Mouse (Mus musculus): Measurements from ENCODE around the gene Pomc. TPM values are rescaled to one million over a fixed set of nuclear protein-coding genes. Genes with fewer than 3 reads are reported as not detected.

Pomc gene
- polyA plus RNA-seq, 1 experiment from 2014 or later = 2.7 TPM

- Histone ChIP-seq H3K27me3 (ENCODE audit: insufficient read depth, low read length) (no peaks in the 10 kb centered on the region), H3K4me1 (ENCODE audit: insufficient read depth, low read length) (peaks cover 4% of the 10 kb centered on the region; the same call in 1 of the 2 replicates), H3K4me2 (replicated peaks; ENCODE audit: low read depth, low read length) (no peak overlapping the region), H3K9me3 (ENCODE audit: low read length) (no peaks in the 10 kb centered on the region), H3K9ac (replicated peaks; ENCODE audit: low read length) (no peak overlapping the region), H3K36me3 (ENCODE audit: insufficient read depth, low read length) (no peaks in the 10 kb centered on the region), H3K27ac (ENCODE audit: low read length) (no peak overlapping the region), H3K4me3 (ENCODE audit: low read length) (no peak overlapping the region)
- 36% methylated on average over 2 of the region's 2 CpGs for WGBS
- no peak for ATAC-seq (ENCODE audit: low FRiP score, low TSS enrichment)
These were observed 35.2 kb downstream of the Pomc start for GRCm38 (mm10) chr12:3989943-3990342.

GRCm38 (mm10) chr12:3991047-3991446, 36.3 kb downstream of the Pomc start:
- Histone ChIP-seq H3K27me3 (ENCODE audit: insufficient read depth, low read length) (no peaks in the 10 kb centered on the region), H3K36me3 (ENCODE audit: insufficient read depth, low read length) (no peaks in the 10 kb centered on the region)
- WGBS = 76% methylated on average over 3 of the region's 3 CpGs

GRCm38 (mm10) chr12:3996749-3997148, 42.0 kb downstream of the Pomc start:
- H3K27ac ChIP-seq (ENCODE audit: low read length) = no peak overlapping the region
- H3K4me3 ChIP-seq (ENCODE audit: low read length) = no peak overlapping the region
- no peaks in the 10 kb centered on the region for H3K27me3 ChIP-seq (ENCODE audit: insufficient read depth, low read length)
- no peaks in the 10 kb centered on the region for H3K36me3 ChIP-seq (ENCODE audit: insufficient read depth, low read length)
- WGBS = 81% methylated on average over 9 of the region's 9 CpGs
- no peak overlapping the region for H3K4me2 ChIP-seq (replicated peaks; ENCODE audit: low read depth, low read length)
- H3K9me3 ChIP-seq (ENCODE audit: low read length) = no peaks in the 10 kb centered on the region
- ATAC-seq (ENCODE audit: low FRiP score, low TSS enrichment) = no peak
- no peak overlapping the region for H3K9ac ChIP-seq (replicated peaks; ENCODE audit: low read length)
- no peaks in the 10 kb centered on the region for H3K4me1 ChIP-seq (ENCODE audit: insufficient read depth, low read length)

More at GRCm38 (mm10) chr12:3991047-3991446, 36.3 kb downstream of the Pomc start:
- no peak overlapping the region for H3K4me2 ChIP-seq (replicated peaks; ENCODE audit: low read depth, low read length)
- no peak overlapping the region for H3K4me3 ChIP-seq (ENCODE audit: low read length)
- no peaks in the 10 kb centered on the region for H3K9me3 ChIP-seq (ENCODE audit: low read length)
- no peak overlapping the region for H3K9ac ChIP-seq (replicated peaks; ENCODE audit: low read length)
- H3K4me1 ChIP-seq (ENCODE audit: insufficient read depth, low read length) = peaks cover 4% of the 10 kb centered on the region; the same call in 1 of the 2 replicates
- no peak overlapping the region for H3K27ac ChIP-seq (ENCODE audit: low read length)
- ATAC-seq (ENCODE audit: low FRiP score, low TSS enrichment) = no peak

- no peaks in the 10 kb centered on the region for H3K27me3 ChIP-seq (ENCODE audit: insufficient read depth, low read length)
- H3K4me3 ChIP-seq (ENCODE audit: low read length) = no peak overlapping the region
- no peak overlapping the region for H3K27ac ChIP-seq (ENCODE audit: low read length)
- H3K9ac ChIP-seq (replicated peaks; ENCODE audit: low read length) = no peak overlapping the region
- no peaks in the 10 kb centered on the region for H3K9me3 ChIP-seq (ENCODE audit: low read length)
- H3K36me3 ChIP-seq (ENCODE audit: insufficient read depth, low read length) = no peaks in the 10 kb centered on the region
- ATAC-seq (ENCODE audit: low FRiP score, low TSS enrichment) = no peak
- H3K4me1 ChIP-seq (ENCODE audit: insufficient read depth, low read length) = 0 out of 2 replicates have a peak, but pooled peaks cover 3% of the 10 kb centered on the region
- 94% methylated on average over 5 of the region's 5 CpGs for WGBS
- H3K4me2 ChIP-seq (replicated peaks; ENCODE audit: low read depth, low read length) = no peak overlapping the region
These were observed 45.7 kb downstream of the Pomc start for GRCm38 (mm10) chr12:4000406-4000805.

DNA sequence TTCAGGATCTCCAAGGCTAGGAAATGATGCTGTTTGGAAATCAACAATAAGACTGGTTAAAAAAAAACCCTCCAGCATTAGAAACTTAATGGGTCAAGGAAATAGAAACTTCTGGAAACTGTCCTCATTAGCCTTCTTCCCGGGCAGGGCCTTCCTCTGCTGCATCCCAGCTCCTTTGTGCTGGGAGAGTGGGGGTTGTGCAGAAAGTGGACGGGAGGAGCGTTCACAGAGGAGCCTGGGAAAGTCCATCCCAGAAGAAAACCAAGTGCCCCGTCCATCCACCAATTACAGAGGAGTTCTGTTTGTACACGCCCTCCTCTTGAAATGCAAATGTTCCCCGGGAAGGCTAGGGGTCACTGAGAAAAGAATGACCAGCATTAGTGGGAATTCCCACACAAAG, 49.9 kb downstream of the Pomc start:
- no peak overlapping the region for H3K9ac ChIP-seq (replicated peaks; ENCODE audit: low read length)
- peaks cover 13% of the 10 kb centered on the region for H3K4me1 ChIP-seq (ENCODE audit: insufficient read depth, low read length)
- H3K27ac ChIP-seq (ENCODE audit: low read length) = no peak overlapping the region
- no peak overlapping the region for H3K4me3 ChIP-seq (ENCODE audit: low read length)
- H3K36me3 ChIP-seq (ENCODE audit: insufficient read depth, low read length) = no peaks in the 10 kb centered on the region
- no peak overlapping the region for H3K4me2 ChIP-seq (replicated peaks; ENCODE audit: low read depth, low read length)
- no peaks in the 10 kb centered on the region for H3K27me3 ChIP-seq (ENCODE audit: insufficient read depth, low read length)
- 21% methylated on average over 6 of the region's 6 CpGs for WGBS
- H3K9me3 ChIP-seq (ENCODE audit: low read length) = no peaks in the 10 kb centered on the region
- no peak for ATAC-seq (ENCODE audit: low FRiP score, low TSS enrichment)

- Histone ChIP-seq H3K27me3 (ENCODE audit: insufficient read depth, low read length) (no peaks in the 10 kb centered on the region), H3K4me3 (ENCODE audit: low read length) (no peak overlapping the region), H3K9ac (replicated peaks; ENCODE audit: low read length) (no peak overlapping the region), H3K36me3 (ENCODE audit: insufficient read depth, low read length) (no peaks in the 10 kb centered on the region), H3K4me2 (replicated peaks; ENCODE audit: low read depth, low read length) (no peak overlapping the region), H3K4me1 (ENCODE audit: insufficient read depth, low read length) (peaks cover 13% of the 10 kb centered on the region), H3K9me3 (ENCODE audit: low read length) (no peaks in the 10 kb centered on the region), H3K27ac (ENCODE audit: low read length) (no peak overlapping the region)
- 79% methylated on average over 7 of the region's 7 CpGs for WGBS
- no peak for ATAC-seq (ENCODE audit: low FRiP score, low TSS enrichment)
These were observed 51.3 kb downstream of the Pomc start for GRCm38 (mm10) chr12:4006079-4006478.

- WGBS = 64% methylated on average over 4 of the region's 4 CpGs
- peak overlapping the region; percentile 49 for H3K27ac ChIP-seq (ENCODE audit: low read length)
- ATAC-seq (ENCODE audit: low FRiP score, low TSS enrichment) = peak; percentile 50; the same call in 1 of the 2 replicates
These were observed 52.4 kb downstream of the Pomc start for GRCm38 (mm10) chr12:4007181-4007580.

GRCm38 (mm10) chr12:4007766-4008165, 53.0 kb downstream of the Pomc start:
- Histone ChIP-seq H3K9me3 (ENCODE audit: low read length) (no peaks in the 10 kb centered on the region), H3K4me3 (ENCODE audit: low read length) (no peak overlapping the region), H3K9ac (replicated peaks; ENCODE audit: low read length) (no peak overlapping the region), H3K27ac (ENCODE audit: low read length) (no peak overlapping the region), H3K36me3 (ENCODE audit: insufficient read depth, low read length) (no peaks in the 10 kb centered on the region), H3K4me2 (replicated peaks; ENCODE audit: low read depth, low read length) (no peak overlapping the region), H3K4me1 (ENCODE audit: insufficient read depth, low read length) (peaks cover 13% of the 10 kb centered on the region), H3K27me3 (ENCODE audit: insufficient read depth, low read length) (no peaks in the 10 kb centered on the region)
- 51% methylated on average over 4 of the region's 4 CpGs for WGBS
- ATAC-seq (ENCODE audit: low FRiP score, low TSS enrichment) = no peak

More at GRCm38 (mm10) chr12:4007181-4007580, 52.4 kb downstream of the Pomc start:
- H3K9ac ChIP-seq (replicated peaks; ENCODE audit: low read length) = no peak overlapping the region
- no peaks in the 10 kb centered on the region for H3K27me3 ChIP-seq (ENCODE audit: insufficient read depth, low read length)
- H3K4me3 ChIP-seq (ENCODE audit: low read length) = no peak overlapping the region
- H3K4me2 ChIP-seq (replicated peaks; ENCODE audit: low read depth, low read length) = no peak overlapping the region
- H3K36me3 ChIP-seq (ENCODE audit: insufficient read depth, low read length) = no peaks in the 10 kb centered on the region
- no peaks in the 10 kb centered on the region for H3K9me3 ChIP-seq (ENCODE audit: low read length)
- H3K4me1 ChIP-seq (ENCODE audit: insufficient read depth, low read length) = peaks cover 13% of the 10 kb centered on the region

DNA sequence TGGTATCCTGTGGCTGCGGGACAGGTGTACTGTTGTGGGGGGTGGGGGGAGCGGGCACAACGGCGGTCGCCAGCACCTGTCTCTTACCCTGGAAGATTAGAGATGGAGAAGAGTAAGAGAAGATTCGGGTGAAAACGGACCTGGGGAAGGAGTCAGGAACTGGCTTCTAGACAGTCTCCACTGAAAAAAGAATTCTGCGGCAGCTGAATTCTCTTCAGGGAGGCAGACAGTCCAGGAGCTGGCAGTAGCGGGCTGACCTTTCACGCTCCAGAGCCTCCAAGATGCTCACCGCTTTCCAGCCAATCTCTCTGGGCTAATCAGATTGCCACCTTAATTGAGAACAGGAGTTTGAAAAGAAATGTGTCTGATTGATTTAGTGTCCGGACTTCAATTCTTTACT, 54.0 kb downstream of the Pomc start:
- no peaks in the 10 kb centered on the region for H3K9me3 ChIP-seq (ENCODE audit: low read length)
- no peak for ATAC-seq (ENCODE audit: low FRiP score, low TSS enrichment)
- H3K4me2 ChIP-seq (replicated peaks; ENCODE audit: low read depth, low read length) = peak overlapping the region; percentile 32; the same call in 1 of the 2 replicates
- 59% methylated on average over 12 of the region's 12 CpGs for WGBS
- no peaks in the 10 kb centered on the region for H3K27me3 ChIP-seq (ENCODE audit: insufficient read depth, low read length)
- H3K4me1 ChIP-seq (ENCODE audit: insufficient read depth, low read length) = peaks cover 13% of the 10 kb centered on the region
- no peak overlapping the region for H3K27ac ChIP-seq (ENCODE audit: low read length)
- H3K9ac ChIP-seq (replicated peaks; ENCODE audit: low read length) = no peak overlapping the region
- no peak overlapping the region for H3K4me3 ChIP-seq (ENCODE audit: low read length)
- no peaks in the 10 kb centered on the region for H3K36me3 ChIP-seq (ENCODE audit: insufficient read depth, low read length)
